Mouse (Mus musculus) gastrocnemius, postnatal 4 days (tissue): ENCODE data around the gene Zfp819. TPM values are rescaled to one million over a fixed set of nuclear protein-coding genes. Genes with fewer than 3 reads are reported as not detected.
"Not testable (repeated sequence)": the region's sequence is repeated elsewhere in the genome, so short reads cannot be mapped to it uniquely, and the experiment has no call there.

ENCODE experiments used
- DNase-seq, 2 experiments: peaks; one replicate each; pipeline ENCODE4 v3.0.0; 2021 to 2022; ENCODE audit warnings: low spot score in 2 of 2, mixed read lengths in 2 of 2
- total RNA-seq, 2 experiments: library from RNA; stranded (reverse); gene quantifications; 2 replicates each; pipeline ENCODE4 v1.2.3; 2021

Gene Zfp819
- total RNA-seq, 2 experiments from 2014 or later: not detected

GRCm38 (mm10) chr7:43642587-43642986 lies 35.6 kb downstream of the Zfp819 start:
- no peak for DNase-seq

- DNase-seq: no peak
Observed at GRCm38 (mm10) chr7:43643046-43643652, 36.2 kb downstream of the Zfp819 start.

GRCm38 (mm10) chr7:43652683-43653082 lies 45.7 kb downstream of the Zfp819 start:
- no peak for DNase-seq

GRCm38 (mm10) chr7:43654519-43654918 lies 47.5 kb downstream of the Zfp819 start:
- no peak for DNase-seq

GRCm38 (mm10) chr7:43656232-43656631 lies 49.3 kb downstream of the Zfp819 start:
- DNase-seq: no peak

- DNase-seq: no peak
Observed at GRCm38 (mm10) chr7:43660002-43660401, 53.0 kb downstream of the Zfp819 start, which contains the start of gene Siglece. Siglece (minus strand) TSS chr7:43660161.

- DNase-seq: no peak
Observed at GRCm38 (mm10) chr7:43662804-43663203, 55.8 kb downstream of the Zfp819 start.

- not testable (repeated sequence) for DNase-seq
Observed at GRCm38 (mm10) chr7:43667221-43667620, 60.3 kb downstream of the Zfp819 start.

Other genes with a start within 250 kb of the Zfp819 start
- gene Siglecg, start 199.0 kb upstream of the Zfp819 start, total RNA-seq: under 1 TPM in 1 of 2 experiments, not detected in 1; 0.10 TPM
- not detected for gene Lim2, start 179.5 kb upstream of the Zfp819 start, total RNA-seq
- gene Nkg7, start 170.1 kb upstream of the Zfp819 start, total RNA-seq: not detected
- not detected for gene Cldnd2, start 166.4 kb upstream of the Zfp819 start, total RNA-seq
- gene Etfb, start 163.1 kb upstream of the Zfp819 start, total RNA-seq: 100 to 1,000 TPM; 408 to 443 TPM
- gene Gm45233, start 163.0 kb upstream of the Zfp819 start, total RNA-seq: 1 to 10 TPM; 1.2 to 1.4 TPM
- 1 to 10 TPM; 3.7 to 4.9 TPM for gene Vsig10l, start 144.0 kb upstream of the Zfp819 start, total RNA-seq
- under 1 TPM; 0.54 to 0.64 TPM for gene Iglon5, start 117.1 kb upstream of the Zfp819 start, total RNA-seq
- gene 4931406B18Rik, start 101.2 kb upstream of the Zfp819 start, total RNA-seq: not detected
- 1 to 10 TPM; 4.4 to 5.5 TPM for gene Cd33, start 62.7 kb upstream of the Zfp819 start, total RNA-seq
- 1 to 10 TPM; 2.2 to 2.3 TPM for gene Zfp658, start 44.9 kb upstream of the Zfp819 start, total RNA-seq
- gene Zfp719, start 27.6 kb upstream of the Zfp819 start, total RNA-seq: 10 to 100 TPM in 1 of 2 experiments, 1 to 10 TPM in 1; 7.8 to 11.8 TPM
- gene Ceacam18, start 27.5 kb downstream of the Zfp819 start, total RNA-seq: not detected
- gene Siglece, start 53.0 kb downstream of the Zfp819 start, total RNA-seq: 1 to 10 TPM in 1 of 2 experiments, under 1 TPM in 1; 0.91 to 1.1 TPM
- gene Ctu1, start 64.8 kb downstream of the Zfp819 start, total RNA-seq: 1 to 10 TPM; 4.9 to 5.4 TPM
- not detected for gene Klk14, start 83.2 kb downstream of the Zfp819 start, total RNA-seq
- not detected for gene Klk13, start 105.4 kb downstream of the Zfp819 start, total RNA-seq
- gene Klk12, start 161.7 kb downstream of the Zfp819 start, total RNA-seq: not detected
- gene Klk11, start 167.4 kb downstream of the Zfp819 start, total RNA-seq: not detected
- under 1 TPM in 1 of 2 experiments, not detected in 1; 0.18 TPM for gene Klk10, start 173.9 kb downstream of the Zfp819 start, total RNA-seq
- not detected for gene Klk9, start 184.7 kb downstream of the Zfp819 start, total RNA-seq
- gene Klk8, start 190.4 kb downstream of the Zfp819 start, total RNA-seq: 1 to 10 TPM; 2.5 to 3.5 TPM
- not detected for gene Klk7, start 204.1 kb downstream of the Zfp819 start, total RNA-seq
- gene Klk6, start 217.3 kb downstream of the Zfp819 start, total RNA-seq: not detected
- not detected for gene Klk5, start 234.8 kb downstream of the Zfp819 start, total RNA-seq